Mouse (Mus musculus) telencephalon, adult 2 months (tissue): ENCODE results near the gene BC025920.

ENCODE experiments used
- DNase-seq: peaks from one replicate; pipeline ENCODE4 v3.0.0-alpha.2; 2011; ENCODE audit warnings: low read depth, low spot score

Gene BC025920

GRCm38 (mm10) chr10:81642648-81643448 is 36.8 kb downstream of the BC025920 start:
- DNase-seq, result no peak

- peak; percentile 94 for DNase-seq
Measured at GRCm38 (mm10) chr10:81643449-81644055, 37.5 kb downstream of the BC025920 start.

- no peak for DNase-seq
Measured at GRCm38 (mm10) chr10:81644162-81644561, 38.1 kb downstream of the BC025920 start.

GRCm38 (mm10) chr10:81644716-81645115 is 38.6 kb downstream of the BC025920 start:
- no peak for DNase-seq

GRCm38 (mm10) chr10:81645391-81645790 is 39.3 kb downstream of the BC025920 start:
- DNase-seq, result no peak

GRCm38 (mm10) chr10:81646015-81646555 is 40.0 kb downstream of the BC025920 start:
- DNase-seq, result no peak

GRCm38 (mm10) chr10:81648803-81649775 is 43.0 kb downstream of the BC025920 start, which contains the start of gene Gm10778:
Gene Gm10778 (plus strand): TSS chr10:81649059.
- peak; percentile 87 for DNase-seq

- no peak for DNase-seq
Measured at GRCm38 (mm10) chr10:81655178-81655577, 49.1 kb downstream of the BC025920 start.

- no peak for DNase-seq
Measured at GRCm38 (mm10) chr10:81656174-81656573, 50.1 kb downstream of the BC025920 start.
